Mouse (Mus musculus): ENCODE measurements around the gene Tcp10b. TPM values are rescaled to one million over a fixed set of nuclear protein-coding genes. Genes with fewer than 3 reads are reported as not detected.
"Not testable (repeated sequence)": the region's sequence is repeated elsewhere in the genome, so short reads cannot be mapped to it uniquely, and the experiment has no call there.

Gene Tcp10b
- polyA plus RNA-seq, 1 experiment = 0.91 TPM

DNA sequence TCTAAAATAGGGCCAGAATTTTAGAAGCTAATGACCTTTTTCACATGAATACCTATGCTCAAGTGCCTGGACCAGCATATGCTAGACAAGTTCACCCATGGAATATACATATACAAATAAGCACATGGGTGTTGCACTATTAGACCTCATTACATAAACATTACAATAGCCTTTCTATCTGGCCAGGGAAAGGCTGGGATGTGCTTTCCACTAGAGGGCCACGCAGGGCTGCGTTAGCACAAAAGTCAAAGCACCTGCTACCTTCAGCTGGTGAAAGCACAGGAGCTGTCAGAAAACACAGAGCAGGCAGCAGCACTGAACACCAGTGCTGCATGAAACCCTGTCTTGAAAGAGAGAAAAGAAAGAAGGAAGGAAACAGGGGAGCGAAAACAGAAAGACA, 63.3 kb downstream of the Tcp10b start:
- not testable (repeated sequence) for H3K4me3 ChIP-seq (ENCODE audit: insufficient read depth, low read depth, low read length); H3K4me1 ChIP-seq (ENCODE audit: control insufficient read depth, insufficient read depth, insufficient read length, low read length); H3K27ac ChIP-seq (replicated peaks; ENCODE audit: low read depth, low read length)

DNA sequence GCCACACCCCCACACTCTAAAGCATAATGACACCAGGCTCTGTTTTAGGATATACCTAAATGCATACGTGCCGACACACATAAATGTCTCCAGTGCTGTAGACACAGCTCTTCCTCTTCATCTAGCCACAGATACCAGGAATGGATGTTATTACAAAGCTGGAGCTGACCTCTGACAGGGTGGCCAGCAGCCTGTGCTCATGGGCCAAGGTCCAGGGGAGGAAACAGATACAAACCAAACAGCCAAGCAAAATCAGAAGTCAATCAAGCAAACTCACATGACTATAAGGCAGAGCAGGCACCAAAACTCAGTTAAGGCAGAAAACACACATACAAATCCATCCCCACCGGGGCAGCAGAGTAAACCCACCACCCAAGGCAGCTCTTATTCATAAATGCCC, 68.4 kb downstream of the Tcp10b start:
- not testable (repeated sequence) for H3K4me3 ChIP-seq (ENCODE audit: insufficient read depth, low read depth, low read length); H3K27ac ChIP-seq (replicated peaks; ENCODE audit: low read depth, low read length); H3K4me1 ChIP-seq (ENCODE audit: control insufficient read depth, insufficient read depth, insufficient read length, low read length)

DNA sequence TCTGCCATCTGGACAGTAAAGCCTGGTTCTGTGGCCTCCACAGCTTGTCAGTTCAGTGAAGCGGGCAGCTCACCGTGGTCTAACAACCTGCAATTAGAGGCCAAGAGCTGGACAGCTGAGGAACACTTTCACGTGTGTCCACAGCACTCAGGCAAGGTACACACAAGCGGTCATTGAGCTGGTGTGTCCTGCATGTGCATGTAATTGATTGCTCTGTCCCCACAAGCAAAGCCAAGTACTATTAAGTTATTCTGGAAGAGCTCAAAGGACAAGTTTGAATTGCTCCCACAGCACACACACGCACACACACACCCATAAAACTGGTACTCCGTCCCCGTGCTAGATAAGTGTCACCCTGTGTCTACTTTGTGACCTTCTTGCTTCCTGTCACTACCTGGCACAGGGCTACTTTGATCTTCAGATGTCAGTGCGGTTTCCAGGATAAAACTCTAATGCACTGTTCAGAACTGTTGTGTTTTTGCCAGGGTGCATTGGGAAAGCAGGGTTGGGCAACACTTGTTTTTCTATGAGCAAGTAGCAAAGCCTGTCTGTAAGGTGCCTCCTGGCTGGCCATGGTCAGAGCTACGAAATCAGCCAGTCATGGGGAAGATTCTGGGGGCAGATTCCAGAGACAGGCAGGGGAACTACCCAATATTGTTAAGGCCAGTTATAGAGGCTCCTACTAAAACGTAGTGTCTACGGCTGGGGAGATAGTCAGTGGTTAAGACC, 69.0 kb downstream of the Tcp10b start:
- H3K4me1 ChIP-seq (ENCODE audit: control insufficient read depth, insufficient read depth, insufficient read length, low read length); H3K27ac ChIP-seq (replicated peaks; ENCODE audit: low read depth, low read length); H3K4me3 ChIP-seq (ENCODE audit: insufficient read depth, low read depth, low read length): not testable (repeated sequence)

DNA sequence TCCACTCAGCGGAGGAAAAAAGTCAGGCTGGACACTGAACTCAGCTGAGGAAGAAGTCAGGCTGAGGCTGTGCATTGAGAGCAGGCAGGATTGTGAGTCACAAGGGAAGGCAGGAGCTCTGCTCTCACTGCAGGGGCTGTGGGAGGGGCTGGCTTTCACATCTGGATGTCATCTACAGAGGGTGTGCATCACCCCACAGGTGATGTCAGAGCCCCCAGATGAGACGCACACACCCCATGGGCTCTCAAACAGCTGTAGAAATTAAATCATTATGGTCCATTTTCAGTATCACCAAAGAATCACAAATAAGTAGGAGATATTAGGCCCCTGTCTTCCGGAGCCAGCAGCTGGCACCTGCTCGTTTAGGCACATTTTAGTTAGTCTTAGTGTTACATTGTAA, 70.8 kb downstream of the Tcp10b start, which contains the start of gene Unc93a:
Gene Unc93a, minus strand, starts transcription at position 101 of the 400 bp plus-strand sequence.
- not testable (repeated sequence) for H3K4me3 ChIP-seq (ENCODE audit: insufficient read depth, low read depth, low read length); H3K4me1 ChIP-seq (ENCODE audit: control insufficient read depth, insufficient read depth, insufficient read length, low read length); H3K27ac ChIP-seq (replicated peaks; ENCODE audit: low read depth, low read length)

Other genes starting within 250 kb of the Tcp10b start
- gene Mas1, start 193.0 kb upstream of the Tcp10b start, polyA plus RNA-seq (2012; ENCODE audit: insufficient read depth, insufficient read length, missing spikeins) = not detected in 2 replicates
- not detected in 2 replicates for gene Mrgprh, start 185.1 kb upstream of the Tcp10b start, polyA plus RNA-seq (2012; ENCODE audit: insufficient read depth, insufficient read length, missing spikeins)
- gene Pnldc1, start 150.9 kb upstream of the Tcp10b start, polyA plus RNA-seq (2012; ENCODE audit: insufficient read depth, insufficient read length, missing spikeins) = 67.4 and 78.9 TPM in 2 replicates
- gene Tcp1, start 145.4 kb upstream of the Tcp10b start, polyA plus RNA-seq (2012; ENCODE audit: insufficient read depth, insufficient read length, missing spikeins) = 154 and 194 TPM in 2 replicates
- 135 and 149 TPM in 2 replicates for gene Mrpl18, start 144.8 kb upstream of the Tcp10b start, polyA plus RNA-seq (2012; ENCODE audit: insufficient read depth, insufficient read length, missing spikeins)
- gene Acat3, start 120.5 kb upstream of the Tcp10b start, polyA plus RNA-seq (2012; ENCODE audit: insufficient read depth, insufficient read length, missing spikeins) = 1.9 TPM in 1 of 2 replicates, not detected in the other
- 236 TPM in 2 replicates for gene Acat2, start 100.4 kb upstream of the Tcp10b start, polyA plus RNA-seq (2012; ENCODE audit: insufficient read depth, insufficient read length, missing spikeins)
- 59.6 and 62.5 TPM in 2 replicates for gene Wtap, start 66.9 kb upstream of the Tcp10b start, polyA plus RNA-seq (2012; ENCODE audit: insufficient read depth, insufficient read length, missing spikeins)
- 1,013 and 1,407 TPM in 2 replicates for gene Sod2, start 54.3 kb upstream of the Tcp10b start, polyA plus RNA-seq (2012; ENCODE audit: insufficient read depth, insufficient read length, missing spikeins)
- not detected in 2 replicates for gene Gpr31b, start 8.8 kb upstream of the Tcp10b start, polyA plus RNA-seq (2012; ENCODE audit: insufficient read depth, insufficient read length, missing spikeins)
- not detected in 2 replicates for gene Unc93a, start 70.7 kb downstream of the Tcp10b start, polyA plus RNA-seq (2012; ENCODE audit: insufficient read depth, insufficient read length, missing spikeins)
- gene Smok2a, start 160.1 kb downstream of the Tcp10b start, polyA plus RNA-seq (2012; ENCODE audit: insufficient read depth, insufficient read length, missing spikeins) = not detected in 2 replicates
- not detected in 2 replicates for gene Smok2b, start 169.2 kb downstream of the Tcp10b start, polyA plus RNA-seq (2012; ENCODE audit: insufficient read depth, insufficient read length, missing spikeins)

All from brown adipose tissue, adult 24 weeks (tissue).